Mouse (Mus musculus) C2C12 (cell line): ENCODE results near the gene Stk10.

Source experiments
- CEBPB ChIP-seq: IDR thresholded peaks from one replicate; pipeline ENCODE4 v1.6.1; 2011; ENCODE audit warnings: low read depth, mild to moderate bottlenecking, control low read depth, moderate library complexity
- CTCF ChIP-seq: IDR thresholded peaks from one replicate; pipeline ENCODE4 v1.5.1; 2011; ENCODE audit not compliant: control insufficient read depth, insufficient read depth, insufficient read length
- FOSL1 ChIP-seq: IDR thresholded peaks from one replicate; pipeline ENCODE4 v1.8.0; 2011; ENCODE audit warnings: mild to moderate bottlenecking, low read length; ENCODE audit not compliant: poor library complexity, insufficient read depth, severe bottlenecking
- MAX ChIP-seq: IDR thresholded peaks from one replicate; pipeline ENCODE4 v1.6.1; 2011; ENCODE audit warnings: mild to moderate bottlenecking, control low read depth
- MYOG ChIP-seq: IDR thresholded peaks from one replicate; pipeline ENCODE4 v1.6.1; 2011; ENCODE audit not compliant: control insufficient read depth, insufficient read length; ENCODE audit errors: extremely low read depth
- USF1 ChIP-seq: IDR thresholded peaks from one replicate; pipeline ENCODE4 v1.6.1; 2011; ENCODE audit warnings: low read depth, mild to moderate bottlenecking, control low read depth, moderate library complexity

- no peak for TF ChIP-seq CTCF
- no peak for TF ChIP-seq USF1
- TF ChIP-seq MAX, result no peak
- TF ChIP-seq FOSL1, result no peak
- TF ChIP-seq CEBPB, result no peak
- TF ChIP-seq MYOG, result no peak
Observed at GRCm38 (mm10) chr11:32594122-32594521, 61.0 kb downstream of the Stk10 start.
